Mouse (Mus musculus) forebrain, embryonic 12.5 days (tissue): ENCODE measurements at regions not wholly inside any gene's neighbourhood (a gene's known extent, or its start where the extent isn't known, plus 50 kb on each side); places are given as distances from the start of the nearest gene placed in this dataset.
A peak's percentile ranks its signal among the peaks of the same experiment; 100 is the strongest.

ENCODE experiments used
- ATAC-seq: fragments of 200-750 bp; cut with Nextera tagmentation; 2 replicates; pipeline ENCODE4 v1.8.0; 2017; ENCODE audit warnings: moderate TSS enrichment; ENCODE audit not compliant: low FRiP score
- H3K27ac ChIP-seq: fragments of 300-500 bp; sonication (generic); 2 replicates; pipeline ENCODE4 v1.5.1; 2016; ENCODE audit warnings: mild to moderate bottlenecking
- H3K27me3 ChIP-seq: fragments of 300-500 bp; sonication (generic); 2 replicates; pipeline ENCODE4 v1.6.1; 2016; ENCODE audit warnings: mild to moderate bottlenecking
- H3K36me3 ChIP-seq: fragments of 300-500 bp; sonication (generic); replicated peaks from 2 replicates; pipeline ENCODE4 v1.6.1; 2016; ENCODE audit warnings: mild to moderate bottlenecking
- H3K4me1 ChIP-seq: fragments of 300-500 bp; sonication (generic); 2 replicates; pipeline ENCODE4 v1.6.1; 2016
- H3K4me2 ChIP-seq: fragments of 300-500 bp; sonication (generic); 2 replicates; pipeline ENCODE4 v1.6.1; 2016; ENCODE audit warnings: mild to moderate bottlenecking, moderate library complexity
- H3K4me3 ChIP-seq: fragments of 300-500 bp; sonication (generic); replicated peaks from 2 replicates; pipeline ENCODE4 v1.5.1; 2016; ENCODE audit warnings: mild to moderate bottlenecking
- H3K9ac ChIP-seq: fragments of 300-500 bp; sonication (generic); 2 replicates; pipeline ENCODE4 v1.6.1; 2016; ENCODE audit warnings: mild to moderate bottlenecking
- H3K9me3 ChIP-seq: fragments of 300-500 bp; sonication (generic); 2 replicates; pipeline ENCODE4 v1.6.1; 2016
- WGBS: fragments of 180-500 bp; shearing (Covaris S2); methylation state at CpG from one replicate; pipeline ENCODE4 v1.1.7; 2016; 5-methylcytosine and 5-hydroxymethylcytosine counted together

- WGBS = 91% methylated on average over 3 of the region's 3 CpGs
- H3K27me3 ChIP-seq = no peaks in the 10 kb centered on the region
- no peaks in the 10 kb centered on the region for H3K9me3 ChIP-seq
- H3K4me3 ChIP-seq = no peak overlapping the region
- no peak overlapping the region for H3K4me2 ChIP-seq
- no peak overlapping the region for H3K27ac ChIP-seq
- H3K9ac ChIP-seq = no peak overlapping the region
- no peaks in the 10 kb centered on the region for H3K36me3 ChIP-seq
- H3K4me1 ChIP-seq = no peaks in the 10 kb centered on the region
- no peak for ATAC-seq
Measured at GRCm38 (mm10) chr8:38927426-38927825, 1747.5 kb upstream of the Adam24 start.

- H3K4me3 ChIP-seq = no peak overlapping the region
- 73% methylated on average over 3 of the region's 3 CpGs for WGBS
- ATAC-seq = peak; percentile 33; the same call in 1 of the 2 replicates
- no peaks in the 10 kb centered on the region for H3K4me1 ChIP-seq
- H3K27ac ChIP-seq = no peak overlapping the region
- H3K36me3 ChIP-seq = no peaks in the 10 kb centered on the region
- H3K9me3 ChIP-seq = no peaks in the 10 kb centered on the region
- no peaks in the 10 kb centered on the region for H3K27me3 ChIP-seq
- H3K9ac ChIP-seq = no peak overlapping the region
- no peak overlapping the region for H3K4me2 ChIP-seq
Measured at GRCm38 (mm10) chr8:38927867-38928266, 1747.0 kb upstream of the Adam24 start.

- Histone ChIP-seq H3K9ac (no peak overlapping the region), H3K4me2 (no peak overlapping the region), H3K27me3 (no peaks in the 10 kb centered on the region), H3K4me1 (no peaks in the 10 kb centered on the region), H3K4me3 (no peak overlapping the region), H3K36me3 (no peaks in the 10 kb centered on the region), H3K9me3 (no peaks in the 10 kb centered on the region), H3K27ac (no peak overlapping the region)
- ATAC-seq = peak; percentile 33; the same call in 1 of the 2 replicates
- 75% methylated on average over 2 of the region's 2 CpGs for WGBS
Measured at GRCm38 (mm10) chr8:38928340-38928739, 1746.5 kb upstream of the Adam24 start.
